Mouse (Mus musculus): ENCODE data around the gene Adamtsl1.

Gene Adamtsl1

DNA sequence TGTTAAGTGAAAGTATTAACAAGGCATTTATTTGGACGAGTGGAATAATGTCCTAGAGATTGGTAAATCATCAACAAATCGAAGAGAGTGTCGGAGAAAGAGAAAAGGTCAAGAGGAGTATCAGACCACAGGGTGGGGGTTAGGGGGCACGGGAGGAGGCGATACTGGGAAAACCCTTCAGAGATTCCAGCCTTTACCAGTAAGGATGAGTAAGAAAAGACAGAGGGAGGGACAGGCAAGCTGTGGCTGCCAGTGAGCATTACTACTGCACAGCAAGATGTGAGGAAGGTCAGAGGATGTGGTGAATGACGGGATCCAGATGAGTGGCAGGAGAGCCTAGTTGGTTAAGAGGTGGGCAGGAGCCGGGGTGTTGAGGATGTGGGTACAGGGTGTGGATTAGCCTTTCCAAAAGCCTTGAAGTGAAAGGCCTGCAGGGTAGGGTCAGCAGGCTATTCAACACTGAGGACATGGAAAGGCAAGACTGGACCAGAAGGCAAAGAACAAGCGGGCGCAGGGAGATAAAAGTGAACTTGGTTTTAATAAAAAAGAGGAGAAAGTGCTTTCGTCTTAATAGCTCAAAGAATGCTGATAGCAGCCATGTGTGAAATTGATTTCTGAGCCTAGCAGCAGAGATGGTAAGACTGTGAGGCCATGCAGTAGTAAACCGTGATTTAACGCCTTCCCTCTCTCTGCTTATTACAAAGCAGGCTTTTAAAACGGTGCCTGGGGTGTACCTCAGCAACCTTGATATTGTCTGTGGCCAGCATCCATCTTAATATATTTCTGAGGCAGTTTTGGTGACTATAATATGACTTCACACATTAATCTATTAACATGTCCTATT is 555.1 kb downstream of the Adamtsl1 start:
- no peak for DNase-seq

DNA sequence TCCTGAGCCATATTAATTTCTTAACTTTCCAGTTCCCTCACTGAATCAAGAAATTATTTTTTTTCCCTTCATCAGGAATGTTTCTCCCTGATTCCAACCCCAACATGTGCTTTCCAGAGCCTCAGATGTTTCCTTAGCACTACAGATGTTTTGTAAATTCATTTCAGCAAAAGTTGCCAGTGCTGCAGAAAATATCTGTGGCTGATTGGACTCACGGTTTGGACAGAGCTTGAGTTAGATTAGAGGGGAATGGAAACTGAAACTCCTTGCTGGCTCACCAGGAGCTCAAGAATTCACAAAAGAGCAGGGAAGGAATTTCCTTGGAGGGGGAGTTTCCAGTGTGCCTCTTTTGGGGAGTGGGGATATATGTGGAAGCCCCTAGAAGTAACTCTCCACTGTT is 560.9 kb downstream of the Adamtsl1 start:
- DNase-seq = no peak

- no peak for DNase-seq
These were observed 563.4 kb downstream of the Adamtsl1 start for GRCm38 (mm10) chr4:86077355-86077754.

GRCm38 (mm10) chr4:86077854-86078253 is 563.9 kb downstream of the Adamtsl1 start:
- DNase-seq = peak; percentile 36 to 37

- DNase-seq = no peak
These were observed 573.5 kb downstream of the Adamtsl1 start for GRCm38 (mm10) chr4:86087508-86087907.

DNA sequence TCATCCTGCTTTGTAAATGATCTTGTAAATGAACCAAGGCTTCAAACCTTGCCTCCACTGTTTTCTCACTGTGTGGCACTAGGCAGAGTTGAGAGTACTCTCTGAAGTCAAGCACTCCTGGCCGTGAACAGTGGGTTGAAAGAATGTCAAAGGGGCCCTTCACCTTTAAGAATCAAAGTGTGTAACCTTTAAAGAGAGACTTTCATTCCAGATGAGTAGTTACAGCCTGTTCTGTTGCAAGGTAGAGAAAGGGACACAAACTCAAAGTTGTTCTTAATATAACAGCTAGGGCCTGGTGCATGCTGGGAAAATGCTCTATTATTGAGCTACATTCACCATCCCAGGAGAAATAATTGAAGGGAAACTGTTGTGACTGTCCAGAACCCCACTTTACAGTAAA is 589.2 kb downstream of the Adamtsl1 start:
- no peak for DNase-seq

DNA sequence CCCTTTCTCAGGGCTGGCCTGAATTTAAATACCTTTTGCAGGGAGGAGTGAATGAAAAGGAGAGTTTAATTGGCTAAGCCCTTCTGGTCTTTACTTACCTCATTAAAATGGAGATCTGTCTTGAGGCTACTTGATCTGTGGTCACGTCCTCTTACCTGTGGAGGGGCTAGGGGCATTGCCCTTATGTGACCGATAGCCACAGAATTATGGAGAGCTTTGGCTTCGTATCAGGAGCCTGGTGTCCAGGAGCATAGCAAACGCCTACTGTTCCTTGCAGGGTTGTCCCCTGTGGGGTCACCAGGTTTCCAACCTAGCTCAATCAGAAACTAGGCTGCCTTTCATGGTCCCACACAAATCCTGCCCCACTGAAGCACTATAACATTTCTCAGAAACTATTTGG is 594.4 kb downstream of the Adamtsl1 start:
- DNase-seq = no peak

GRCm38 (mm10) chr4:86119067-86119466 is 605.1 kb downstream of the Adamtsl1 start:
- no peak for DNase-seq

DNA sequence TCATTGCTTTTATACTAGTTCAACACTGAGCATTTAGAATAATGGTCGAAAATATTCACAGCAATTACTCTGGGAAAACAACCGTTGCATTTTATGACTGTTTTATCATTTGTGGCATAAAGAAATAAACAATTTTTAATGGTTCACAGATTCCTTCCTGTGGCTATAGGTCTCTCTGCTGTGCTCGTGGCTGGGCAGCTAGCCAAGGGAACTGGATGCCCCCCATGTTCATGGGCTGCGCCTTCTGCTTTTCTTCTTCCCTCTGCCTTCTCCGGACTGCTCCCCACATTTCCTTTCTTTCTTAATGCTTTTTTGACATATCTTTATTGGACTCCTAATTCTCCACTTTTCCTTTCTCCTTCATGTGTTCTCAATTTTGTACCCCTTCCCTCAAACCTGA is 608.5 kb downstream of the Adamtsl1 start:
- DNase-seq = peak in 1 of 2 experiments; percentile 18

DNA sequence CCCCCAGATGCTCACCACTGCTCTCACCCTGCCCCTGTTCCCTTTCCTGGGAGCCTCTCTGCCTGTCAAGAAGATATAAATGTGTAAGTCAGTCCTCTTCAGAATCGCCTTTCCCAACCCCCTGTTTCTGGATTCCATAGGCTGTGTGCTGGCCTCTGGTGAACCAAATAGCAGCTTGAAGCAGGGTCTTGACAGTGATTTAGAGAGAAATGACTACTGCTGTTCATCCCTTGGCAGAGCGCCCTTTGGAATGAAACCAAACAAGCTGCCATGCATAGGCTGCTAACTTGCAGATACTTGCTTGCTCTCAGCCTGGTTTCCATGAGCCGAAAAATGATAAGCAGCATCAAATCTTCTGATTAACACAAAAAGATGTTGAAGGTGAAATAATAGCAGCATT is 610.4 kb downstream of the Adamtsl1 start:
- DNase-seq = peak; percentile 77 to 88

GRCm38 (mm10) chr4:86126636-86127035 is 612.7 kb downstream of the Adamtsl1 start:
- no peak for DNase-seq

- DNase-seq = peak; percentile 32 to 55
These were observed 644.6 kb downstream of the Adamtsl1 start for GRCm38 (mm10) chr4:86158551-86158950.

DNA sequence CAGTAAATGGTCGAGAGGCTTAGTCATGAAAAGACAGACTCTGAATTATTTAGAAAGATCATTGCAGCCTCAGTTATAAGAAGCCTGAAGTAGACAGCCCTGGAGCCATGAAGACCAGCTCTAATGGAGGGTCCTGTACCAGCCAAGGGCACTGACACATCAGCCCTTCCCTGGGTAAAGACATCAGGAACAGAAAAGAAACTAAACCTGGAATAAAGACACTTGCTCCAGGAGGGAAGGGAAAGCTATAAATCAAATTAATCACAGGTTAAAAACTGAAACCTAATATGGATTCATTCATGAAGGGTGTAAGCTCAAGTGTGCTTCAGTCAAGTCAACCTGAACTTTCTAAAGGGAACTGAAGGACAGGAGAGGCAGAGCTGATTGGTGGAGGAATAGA is 645.4 kb downstream of the Adamtsl1 start:
- no peak for DNase-seq

DNA sequence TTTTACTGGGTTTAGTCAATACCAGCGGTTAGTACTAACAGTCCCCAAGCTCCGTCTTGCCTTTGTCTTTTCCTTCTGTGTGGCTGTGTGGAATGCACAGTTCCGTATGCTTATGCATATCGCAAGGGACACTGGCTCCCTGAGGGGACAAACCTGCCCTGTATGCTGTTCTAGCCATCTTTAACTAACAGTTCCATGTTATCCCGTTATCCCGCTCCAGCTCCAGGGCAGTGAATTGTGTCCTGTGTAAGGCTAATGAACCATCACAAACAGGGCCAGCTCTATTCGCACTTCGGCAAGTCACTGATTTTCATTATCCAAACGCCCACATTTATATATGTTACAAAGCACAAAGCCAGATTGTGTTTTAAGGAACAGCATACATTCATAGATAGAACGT is 656.8 kb downstream of the Adamtsl1 start:
- DNase-seq = no peak

GRCm38 (mm10) chr4:86171461-86171860 is 657.5 kb downstream of the Adamtsl1 start:
- DNase-seq = no peak

DNA sequence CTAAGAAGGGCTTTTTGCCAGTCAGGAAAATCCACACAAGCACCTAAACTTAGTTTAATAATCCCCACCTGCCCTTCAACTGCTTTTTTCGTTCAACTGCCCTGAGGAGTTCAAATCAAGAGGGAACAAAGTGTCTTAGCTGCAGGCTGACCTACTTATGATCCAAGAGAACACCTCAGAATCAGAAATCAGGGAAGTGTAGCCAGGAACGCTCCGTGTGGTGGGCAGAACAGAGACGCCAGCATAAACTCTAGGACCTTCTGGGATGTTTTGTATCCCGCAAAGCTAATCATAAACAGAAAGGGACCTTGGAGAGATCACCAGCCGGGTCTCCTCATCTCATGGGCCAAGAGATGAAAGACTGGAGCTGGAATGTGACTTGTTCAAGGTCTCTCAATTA is 663.5 kb downstream of the Adamtsl1 start:
- DNase-seq = no peak

DNA sequence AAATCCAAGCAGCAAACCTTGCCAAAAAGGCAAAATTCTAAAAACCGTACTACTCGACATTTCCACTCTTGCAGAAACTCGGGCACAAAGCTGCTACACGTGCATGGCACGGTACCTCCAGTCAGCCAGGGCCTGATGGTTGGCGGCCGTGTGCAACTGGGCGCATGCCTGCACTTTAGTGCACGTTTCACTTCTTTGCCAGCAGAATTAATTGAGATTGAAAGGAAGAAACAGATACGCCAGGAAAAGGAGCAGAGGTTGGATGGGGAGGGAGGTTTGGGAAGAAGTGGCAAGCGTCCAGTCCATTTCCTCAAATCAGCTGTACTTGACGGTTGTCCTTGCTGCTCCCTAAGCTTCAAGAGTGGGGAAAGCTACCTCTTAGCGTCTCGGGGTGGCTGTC is 664.1 kb downstream of the Adamtsl1 start:
- peak in 1 of 2 experiments; percentile 10 for DNase-seq

DNA sequence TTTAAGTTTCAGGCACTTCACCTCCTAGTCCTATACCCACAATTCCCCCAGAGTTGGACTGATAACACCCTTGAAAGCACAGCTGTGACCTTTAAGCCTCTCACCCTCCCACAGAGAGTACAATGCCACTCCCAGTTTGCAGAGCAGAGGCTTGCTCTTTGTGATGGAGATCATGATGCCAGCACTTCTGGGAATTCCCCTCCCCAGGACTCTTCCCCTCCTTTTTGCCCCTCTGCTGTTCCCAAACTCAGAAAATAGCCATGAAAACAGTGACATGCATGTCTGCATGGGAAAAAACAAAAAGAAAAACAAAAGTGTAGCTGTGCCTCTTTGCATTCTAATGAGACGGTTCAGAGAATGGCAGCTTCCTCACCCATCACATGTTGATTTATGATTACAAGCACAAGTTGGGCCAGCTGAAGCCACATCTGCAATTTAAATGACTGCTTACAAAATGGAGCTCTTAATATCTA is 669.8 kb downstream of the Adamtsl1 start:
- DNase-seq = no peak

GRCm38 (mm10) chr4:86189853-86190252 is 675.9 kb downstream of the Adamtsl1 start:
- no peak for DNase-seq

GRCm38 (mm10) chr4:86191195-86191594 is 677.2 kb downstream of the Adamtsl1 start:
- DNase-seq = no peak

DNA sequence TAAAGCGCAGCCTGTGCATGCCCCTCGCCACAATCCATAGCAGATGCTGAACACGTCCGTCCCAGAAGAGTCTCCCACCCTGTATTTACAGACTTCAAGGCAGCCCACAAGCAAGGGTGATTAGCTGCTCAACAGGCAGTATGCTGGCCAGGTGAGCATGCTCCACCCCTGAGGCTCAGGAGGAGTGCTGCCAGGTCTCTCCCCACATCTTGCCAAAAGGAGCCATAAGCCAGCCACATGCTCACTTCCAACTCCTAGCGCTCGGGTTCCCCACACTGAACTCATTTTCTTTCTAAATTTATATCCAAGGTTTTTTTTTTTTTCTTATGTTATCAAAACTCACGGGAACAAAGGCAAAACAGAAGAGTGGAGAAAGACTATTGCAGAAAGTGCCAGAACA is 687.8 kb downstream of the Adamtsl1 start:
- DNase-seq = peak; percentile 77 to 81

GRCm38 (mm10) chr4:86203288-86203687 is 689.3 kb downstream of the Adamtsl1 start:
- DNase-seq = no peak

DNA sequence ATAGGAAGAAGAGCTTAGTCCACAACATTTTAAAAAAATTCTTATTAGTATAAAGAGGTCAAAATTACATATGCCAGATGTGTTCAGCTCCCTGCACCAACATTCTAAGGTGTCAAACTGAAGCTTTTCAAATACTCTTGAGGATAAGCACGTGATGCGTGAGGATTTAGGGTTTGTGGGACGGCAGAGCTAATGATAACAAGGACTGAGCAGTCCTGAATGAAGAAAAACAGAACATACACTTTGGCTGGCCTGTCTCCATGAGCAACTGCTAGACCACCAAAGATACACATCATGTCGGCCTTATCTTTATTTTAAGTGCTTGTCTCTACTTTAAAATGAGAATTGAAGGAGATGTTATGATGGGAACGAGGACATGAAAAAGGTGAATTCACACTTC is 710.9 kb downstream of the Adamtsl1 start:
- no peak for DNase-seq

- DNase-seq = no peak
These were observed 713.1 kb downstream of the Adamtsl1 start for GRCm38 (mm10) chr4:86227096-86227495.

DNA sequence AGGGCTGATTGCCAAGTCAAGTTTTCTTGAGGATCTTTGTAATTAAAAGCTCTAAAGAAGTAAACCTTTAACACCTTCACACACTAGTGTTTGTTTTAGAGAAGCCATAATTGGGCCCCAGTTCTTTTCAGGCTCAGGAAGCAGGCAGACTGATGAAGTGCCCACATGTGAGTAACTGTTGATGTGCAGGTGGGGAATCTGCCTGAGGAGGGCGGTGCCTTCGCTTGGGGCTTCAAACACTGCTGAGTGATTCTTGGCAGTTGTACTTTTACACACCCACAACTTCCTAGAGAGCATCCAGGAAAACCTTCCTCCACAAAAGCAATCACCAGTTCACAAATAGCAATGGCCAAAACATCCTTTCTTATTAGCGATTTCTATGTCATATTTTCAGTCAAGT is 719.2 kb downstream of the Adamtsl1 start:
- DNase-seq = no peak
